Mouse (Mus musculus) heart, embryonic 13.5 days (tissue): ENCODE measurements around the gene Rab4b. TPM values are rescaled to one million over a fixed set of nuclear protein-coding genes. Genes with fewer than 3 reads are reported as not detected.

Source experiments
- ATAC-seq: fragments of 200-750 bp; cut with Nextera tagmentation; 2 replicates; pipeline ENCODE4 v1.8.0; 2017; ENCODE audit warnings: moderate TSS enrichment; ENCODE audit not compliant: insufficient number of reproducible peaks, low FRiP score, low TSS enrichment; ENCODE audit errors: extremely low read depth
- H3K27ac ChIP-seq: fragments of 300-500 bp; sonication (generic); replicated peaks from 2 replicates; pipeline ENCODE4 v1.5.1; 2015; ENCODE audit warnings: moderate library complexity, mild to moderate bottlenecking, inconsistent platforms
- H3K27me3 ChIP-seq: fragments of 300-500 bp; sonication (generic); replicated peaks from 2 replicates; pipeline ENCODE4 v1.6.1; 2015; ENCODE audit warnings: mild to moderate bottlenecking, inconsistent platforms
- H3K36me3 ChIP-seq: fragments of 300-500 bp; sonication (generic); 2 replicates; pipeline ENCODE4 v1.6.1; 2015; ENCODE audit warnings: mild to moderate bottlenecking, inconsistent platforms
- H3K4me1 ChIP-seq: fragments of 300-500 bp; sonication (generic); 2 replicates; pipeline ENCODE4 v1.6.1; 2015; ENCODE audit warnings: inconsistent platforms
- H3K4me2 ChIP-seq: fragments of 300-500 bp; sonication (generic); 2 replicates; pipeline ENCODE4 v1.6.1; 2015; ENCODE audit warnings: inconsistent platforms, mild to moderate bottlenecking, moderate library complexity
- H3K4me3 ChIP-seq: fragments of 300-500 bp; sonication (generic); 2 replicates; pipeline ENCODE4 v1.5.1; 2015; ENCODE audit warnings: moderate library complexity, mild to moderate bottlenecking, inconsistent platforms
- H3K9ac ChIP-seq: fragments of 300-500 bp; sonication (generic); 2 replicates; pipeline ENCODE4 v1.6.1; 2015; ENCODE audit warnings: inconsistent platforms, mild to moderate bottlenecking, moderate library complexity
- H3K9me3 ChIP-seq: fragments of 300-500 bp; sonication (generic); 2 replicates; pipeline ENCODE4 v1.6.1; 2016; ENCODE audit warnings: inconsistent platforms
- WGBS: fragments of 180-500 bp; shearing (Covaris S2); methylation state at CpG from one replicate; pipeline ENCODE4 v1.1.7; 2015; ENCODE audit warnings: mixed read lengths; 5-methylcytosine and 5-hydroxymethylcytosine counted together
- polyA plus RNA-seq: library from polyadenylated mRNA; unstranded; fragments of >200 nt; fragmentation: Nextera tagmentation; extraction: Ambion mirVana; gene quantifications from 2 replicates; pipeline ENCODE4 v1.2.1, GENCODE M21; 2015

The Rab4b gene
- polyA plus RNA-seq, 1 experiment from 2014 or later = 48.8 TPM

DNA sequence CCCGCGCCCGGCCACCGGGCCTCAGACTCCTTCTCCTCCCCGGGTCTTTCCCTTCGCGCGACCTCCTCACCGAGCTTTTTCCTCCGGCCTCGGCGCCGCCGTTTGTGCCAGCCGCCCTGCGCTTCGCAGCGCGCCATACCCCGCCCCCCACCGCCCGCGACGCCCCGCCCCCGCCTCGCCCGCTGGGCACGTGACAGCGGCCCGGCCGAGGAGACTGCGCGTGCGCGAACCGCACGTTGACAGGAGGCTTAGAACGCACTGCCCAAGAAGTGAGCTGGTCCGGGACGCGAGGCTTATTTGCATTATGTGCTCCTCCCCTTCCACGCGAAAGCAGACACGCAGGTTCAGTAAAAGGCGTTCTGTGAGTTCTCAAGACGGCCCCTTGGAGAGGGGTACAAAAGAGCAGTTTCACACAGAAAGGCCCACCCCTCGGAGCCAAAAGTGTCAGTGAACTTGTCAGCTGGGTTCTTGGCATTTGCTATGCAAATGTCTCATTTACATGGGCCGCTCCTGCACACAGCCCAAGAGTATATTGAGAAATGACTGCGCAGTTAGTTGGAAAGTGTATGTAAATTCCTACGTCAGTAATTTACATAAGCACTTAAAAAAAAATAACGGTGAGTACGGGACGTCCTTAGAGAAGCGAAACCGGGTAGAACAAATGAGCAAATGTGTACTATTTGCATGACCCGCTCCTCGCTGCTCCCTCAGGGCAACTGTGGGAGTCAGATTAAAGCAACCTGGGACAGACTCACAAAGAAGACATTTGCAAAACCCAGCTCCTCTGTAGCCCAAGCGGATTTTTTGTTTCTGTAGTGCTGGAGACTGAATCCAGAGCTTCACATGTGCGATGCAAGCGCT, 11.9 kb downstream of the Rab4b start, which contains the start of gene Egln2:
Gene Egln2, minus strand, starts transcription at position 189 of the 861 bp plus-strand sequence.
- Histone ChIP-seq H3K27ac (peak within 1 kb of the TSS; percentile 98), H3K4me2 (peak within 1 kb of the TSS; percentile 87), H3K4me1 (peaks cover 50% of the 10 kb centered on the region), H3K27me3 (no peaks in the 10 kb centered on the region), H3K9ac (peak within 1 kb of the TSS; percentile 96), H3K36me3 (peaks cover 56% of the 10 kb centered on the region), H3K9me3 (no peaks in the 10 kb centered on the region), H3K4me3 (peak within 1 kb of the TSS; percentile 80)
- peak; percentile 83 for ATAC-seq
- 1% methylated on average over 60 of the region's 61 CpGs for WGBS

DNA sequence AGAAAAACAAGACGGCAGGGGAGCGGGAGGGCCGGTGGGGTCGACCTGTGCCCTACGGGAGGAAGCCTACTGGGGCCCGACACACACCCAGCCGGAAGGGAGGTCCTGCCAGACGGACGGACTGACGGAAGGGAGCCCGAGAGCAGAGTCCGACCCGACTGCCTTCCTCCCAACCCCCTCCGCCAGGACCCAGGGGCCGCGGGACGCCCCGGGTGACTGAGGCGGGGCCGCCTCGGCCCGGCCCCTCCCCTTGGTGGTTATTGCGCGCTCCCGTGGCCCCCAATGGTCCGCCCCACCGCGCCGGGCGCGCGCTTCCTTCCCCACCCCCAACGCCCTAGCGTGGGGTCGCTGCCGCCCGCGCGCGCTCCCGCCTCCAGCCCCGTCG, 12.5 kb downstream of the Rab4b start:
- WGBS = under 1% methylated on average over 20 of the region's 43 CpGs
- peak; percentile 82 for ATAC-seq
- H3K27me3 ChIP-seq = no peaks in the 10 kb centered on the region
- peak overlapping the region; percentile 98 for H3K27ac ChIP-seq
- H3K4me3 ChIP-seq = peak overlapping the region; percentile 80
- peak overlapping the region; percentile 87 for H3K4me2 ChIP-seq
- no peaks in the 10 kb centered on the region for H3K9me3 ChIP-seq
- H3K4me1 ChIP-seq = peaks cover 56% of the 10 kb centered on the region
- peaks cover 55% of the 10 kb centered on the region for H3K36me3 ChIP-seq
- H3K9ac ChIP-seq = peak overlapping the region; percentile 96

DNA sequence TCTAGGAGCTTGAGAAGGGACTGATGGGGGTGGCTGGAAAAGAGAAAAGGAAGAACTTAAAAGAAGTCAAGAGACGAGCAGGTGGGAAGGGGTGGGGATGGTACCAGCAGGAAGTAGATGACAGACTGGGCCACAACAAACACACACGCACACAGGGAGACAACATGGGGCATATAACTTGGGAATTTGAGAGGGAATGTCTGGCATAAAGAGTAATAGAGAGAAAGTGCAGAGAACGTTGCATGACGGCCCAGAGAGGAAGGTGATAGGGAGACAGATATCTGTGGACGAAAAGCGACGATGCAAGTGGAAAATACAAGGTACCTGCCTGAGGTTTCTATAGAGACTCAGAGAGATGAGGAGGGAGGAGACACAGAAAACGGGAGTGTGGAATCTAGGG, 13.0 kb downstream of the Rab4b start:
- H3K27me3 ChIP-seq = no peaks in the 10 kb centered on the region
- peaks cover 54% of the 10 kb centered on the region for H3K36me3 ChIP-seq
- H3K9me3 ChIP-seq = no peaks in the 10 kb centered on the region
- peak overlapping the region; percentile 96 for H3K9ac ChIP-seq
- no peak for ATAC-seq
- peak overlapping the region; percentile 87 for H3K4me2 ChIP-seq
- H3K4me1 ChIP-seq = peaks cover 60% of the 10 kb centered on the region
- peak overlapping the region; percentile 80 for H3K4me3 ChIP-seq
- H3K27ac ChIP-seq = peak overlapping the region; percentile 98
- WGBS = 3% methylated on average over 8 of the region's 8 CpGs

GRCm38 (mm10) chr7:27165007-27165655, 13.6 kb downstream of the Rab4b start:
- ATAC-seq = no peak
- H3K4me1 ChIP-seq = peaks cover 65% of the 10 kb centered on the region
- H3K4me3 ChIP-seq = peak overlapping the region; percentile 80
- H3K4me2 ChIP-seq = peak overlapping the region; percentile 87
- H3K36me3 ChIP-seq = peaks cover 49% of the 10 kb centered on the region
- no peaks in the 10 kb centered on the region for H3K9me3 ChIP-seq
- H3K27me3 ChIP-seq = no peaks in the 10 kb centered on the region
- H3K27ac ChIP-seq = peak overlapping the region; percentile 98
- H3K9ac ChIP-seq = peak overlapping the region; percentile 96
- WGBS = 66% methylated on average over 23 of the region's 23 CpGs

DNA sequence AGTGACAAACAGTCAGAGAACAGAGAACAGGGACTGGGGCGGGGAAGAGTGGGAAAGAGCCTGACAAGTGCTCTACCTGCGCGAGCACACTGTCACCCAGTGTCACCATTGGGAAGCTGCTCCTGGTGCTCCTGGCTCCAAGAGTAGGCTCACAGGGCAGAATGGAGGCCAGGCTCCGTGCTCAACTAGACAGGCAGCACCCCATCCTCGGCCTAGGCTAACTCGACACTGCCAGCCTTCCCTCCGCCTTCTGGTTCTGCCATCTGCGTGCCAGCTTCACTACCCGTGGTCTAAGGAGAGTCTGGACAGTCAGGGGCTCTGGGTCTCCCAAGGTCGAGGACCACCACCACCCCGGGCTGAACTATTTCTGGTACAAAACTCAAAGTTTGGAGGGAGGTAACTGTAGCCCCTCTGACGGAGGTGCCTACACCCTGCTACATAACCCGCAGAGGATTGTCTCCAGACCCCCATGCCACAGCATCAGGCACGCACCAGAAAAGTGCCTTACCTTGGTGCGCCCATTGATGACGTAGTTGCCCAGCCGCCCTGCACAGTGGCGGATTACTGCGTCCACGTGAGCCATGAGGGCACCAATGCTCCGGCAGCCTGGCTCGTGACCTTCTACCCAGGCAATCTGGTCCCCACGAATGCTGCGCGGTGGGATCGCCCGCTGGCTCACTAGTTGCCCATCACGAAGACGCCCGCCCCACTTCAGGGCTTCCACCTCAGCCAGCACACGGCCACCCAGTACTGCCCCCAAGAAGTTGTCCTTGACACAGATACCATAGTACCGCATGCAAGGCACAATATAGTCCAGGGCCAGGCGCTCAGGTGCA, 14.4 kb downstream of the Rab4b start:
- Histone ChIP-seq H3K4me2 (peak overlapping the region; percentile 87), H3K9me3 (no peaks in the 10 kb centered on the region), H3K4me3 (peak overlapping the region; percentile 80), H3K9ac (peak overlapping the region; percentile 96), H3K4me1 (peaks cover 66% of the 10 kb centered on the region), H3K36me3 (peaks cover 51% of the 10 kb centered on the region), H3K27ac (no peak overlapping the region), H3K27me3 (no peaks in the 10 kb centered on the region)
- no peak for ATAC-seq
- 79% methylated on average over 33 of the region's 33 CpGs for WGBS

- H3K4me2 ChIP-seq = peak overlapping the region; percentile 87
- no peak for ATAC-seq
- peaks cover 66% of the 10 kb centered on the region for H3K4me1 ChIP-seq
- peak overlapping the region; percentile 80 for H3K4me3 ChIP-seq
- 0 out of 2 replicates have a peak overlapping the region, but pooled peaks have one; percentile 6 for H3K27ac ChIP-seq
- H3K27me3 ChIP-seq = no peaks in the 10 kb centered on the region
- peak overlapping the region; percentile 96 for H3K9ac ChIP-seq
- 57% methylated on average over 5 of the region's 5 CpGs for WGBS
- H3K36me3 ChIP-seq = peaks cover 58% of the 10 kb centered on the region
- H3K9me3 ChIP-seq = no peaks in the 10 kb centered on the region
These were observed 15.3 kb downstream of the Rab4b start for GRCm38 (mm10) chr7:27163450-27163805.

DNA sequence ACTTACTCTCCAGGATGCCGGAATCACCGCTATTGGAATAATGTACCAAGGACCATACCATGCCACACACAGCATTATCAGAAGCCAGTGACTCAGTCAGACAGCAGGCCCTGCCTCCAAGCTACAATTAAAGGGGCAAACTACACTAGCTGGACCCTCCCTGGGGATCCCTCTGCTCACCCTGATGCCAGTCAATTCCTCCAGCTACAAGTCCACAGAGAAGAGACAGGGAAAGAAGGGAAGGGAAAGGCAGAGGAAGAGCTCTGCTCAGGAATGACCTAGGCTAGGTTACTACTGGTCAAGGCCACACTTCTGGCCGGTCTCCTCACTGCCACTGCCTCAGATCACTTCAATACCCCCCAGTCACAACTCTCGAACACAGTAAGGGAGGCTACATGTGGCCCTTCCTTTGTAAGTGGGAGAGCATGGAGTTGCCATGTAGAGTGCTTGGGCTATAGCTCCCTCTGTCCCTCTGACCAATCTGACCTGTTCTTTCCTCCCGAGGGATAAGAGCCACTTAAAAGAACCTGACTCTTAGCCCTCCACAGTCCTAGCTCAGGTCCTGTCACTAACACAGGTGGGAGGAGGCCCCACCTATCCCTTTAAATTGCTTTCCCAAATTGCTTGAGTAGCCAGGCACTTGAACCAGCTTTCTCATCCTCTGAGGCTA, 15.8 kb downstream of the Rab4b start:
- H3K27ac ChIP-seq = no peak overlapping the region
- peak overlapping the region; percentile 80 for H3K4me3 ChIP-seq
- H3K4me1 ChIP-seq = peaks cover 63% of the 10 kb centered on the region
- no peaks in the 10 kb centered on the region for H3K27me3 ChIP-seq
- no peak for ATAC-seq
- no peaks in the 10 kb centered on the region for H3K9me3 ChIP-seq
- peaks cover 63% of the 10 kb centered on the region for H3K36me3 ChIP-seq
- H3K9ac ChIP-seq = peak overlapping the region; percentile 96
- WGBS = 74% methylated on average over 5 of the region's 5 CpGs
- peak overlapping the region; percentile 87 for H3K4me2 ChIP-seq

DNA sequence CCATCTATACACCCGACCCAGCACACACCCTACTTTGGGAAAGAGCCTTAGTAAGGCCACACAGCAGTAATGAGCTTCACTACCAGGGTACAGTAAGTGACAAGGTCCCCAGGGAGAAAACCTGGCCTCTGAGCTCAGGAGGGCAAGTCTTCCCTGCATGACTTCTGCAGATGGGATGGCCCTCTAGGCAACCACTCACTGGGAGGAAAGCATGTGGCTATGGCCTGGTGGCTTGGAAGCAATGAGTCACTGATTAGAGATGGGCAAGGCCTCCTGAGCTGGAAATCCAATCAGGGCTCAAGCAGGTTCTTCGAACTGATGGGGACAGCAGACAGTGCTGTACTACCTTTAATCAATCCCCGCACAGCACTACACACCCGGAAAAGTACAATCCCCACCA, 17.0 kb downstream of the Rab4b start:
- peaks cover 72% of the 10 kb centered on the region for H3K36me3 ChIP-seq
- ATAC-seq = no peak
- 0 out of 2 replicates have a peak overlapping the region, but pooled peaks have one; percentile 33 for H3K9ac ChIP-seq
- H3K27ac ChIP-seq = no peak overlapping the region
- WGBS = 64% methylated on average over 4 of the region's 4 CpGs
- H3K4me1 ChIP-seq = peaks cover 55% of the 10 kb centered on the region
- no peak overlapping the region for H3K4me2 ChIP-seq
- no peak overlapping the region for H3K4me3 ChIP-seq
- H3K9me3 ChIP-seq = no peaks in the 10 kb centered on the region
- no peaks in the 10 kb centered on the region for H3K27me3 ChIP-seq

- H3K4me1 ChIP-seq = peaks cover 55% of the 10 kb centered on the region
- H3K4me2 ChIP-seq = no peak overlapping the region
- no peak overlapping the region; the same call in 1 of the 2 replicates for H3K27ac ChIP-seq
- no peak overlapping the region for H3K4me3 ChIP-seq
- H3K27me3 ChIP-seq = no peaks in the 10 kb centered on the region
- H3K9ac ChIP-seq = no peak overlapping the region
- H3K9me3 ChIP-seq = no peaks in the 10 kb centered on the region
- ATAC-seq = no peak
- H3K36me3 ChIP-seq = peaks cover 72% of the 10 kb centered on the region
- WGBS = 85% methylated on average over 3 of the region's 3 CpGs
These were observed 17.8 kb downstream of the Rab4b start for GRCm38 (mm10) chr7:27160921-27161320.

GRCm38 (mm10) chr7:27159882-27160281, 18.8 kb downstream of the Rab4b start:
- no peak overlapping the region for H3K27ac ChIP-seq
- peaks cover 72% of the 10 kb centered on the region for H3K36me3 ChIP-seq
- H3K9ac ChIP-seq = no peak overlapping the region

More at GRCm38 (mm10) chr7:27159882-27160281, 18.8 kb downstream of the Rab4b start:
- WGBS = 16% methylated on average over 8 of the region's 8 CpGs
- Histone ChIP-seq H3K9me3 (no peaks in the 10 kb centered on the region), H3K4me3 (no peak overlapping the region), H3K4me1 (peaks cover 46% of the 10 kb centered on the region), H3K27me3 (no peaks in the 10 kb centered on the region), H3K4me2 (no peak overlapping the region)
- peak; percentile 72 for ATAC-seq
